Mouse (Mus musculus): ENCODE results near the gene Ltb. TPM values are rescaled to one million over a fixed set of nuclear protein-coding genes. Genes with fewer than 3 reads are reported as not detected.

Gene Ltb
- total RNA-seq, 2 experiments from 2014 or later: 0.76 to 0.77 TPM

- no peak for DNase-seq (ENCODE audit: low spot score in 2 of 2)
- Histone ChIP-seq H3K27ac (no peak overlapping the region), H3K4me3 (no peak overlapping the region)
- TF ChIP-seq CTCF (conservative IDR thresholded peaks at IDR 0.05): no peak
These were observed 35.2 kb upstream of the Ltb start for GRCm38 (mm10) chr17:35158850-35159593.

- no peak for DNase-seq (ENCODE audit: low spot score in 2 of 2)
- H3K27ac ChIP-seq: no peak overlapping the region
- H3K4me3 ChIP-seq: no peak overlapping the region
- TF ChIP-seq CTCF (conservative IDR thresholded peaks at IDR 0.05): no peak
These were observed 34.6 kb upstream of the Ltb start for GRCm38 (mm10) chr17:35159638-35160037.

GRCm38 (mm10) chr17:35161421-35161820 lies 32.8 kb upstream of the Ltb start:
- H3K4me3 ChIP-seq: no peak overlapping the region
- TF ChIP-seq CTCF (conservative IDR thresholded peaks at IDR 0.05): no peak
- no peak overlapping the region for H3K27ac ChIP-seq
- DNase-seq (ENCODE audit: low spot score in 2 of 2): no peak

GRCm38 (mm10) chr17:35162121-35162520 lies 32.1 kb upstream of the Ltb start:
- Histone ChIP-seq H3K4me3 (peak overlapping the region; percentile 89), H3K27ac (peak overlapping the region; percentile 99; the same call in 1 of the 2 replicates)
- no peak for TF ChIP-seq CTCF (conservative IDR thresholded peaks at IDR 0.05)
- no peak for DNase-seq (ENCODE audit: low spot score in 2 of 2)

DNA sequence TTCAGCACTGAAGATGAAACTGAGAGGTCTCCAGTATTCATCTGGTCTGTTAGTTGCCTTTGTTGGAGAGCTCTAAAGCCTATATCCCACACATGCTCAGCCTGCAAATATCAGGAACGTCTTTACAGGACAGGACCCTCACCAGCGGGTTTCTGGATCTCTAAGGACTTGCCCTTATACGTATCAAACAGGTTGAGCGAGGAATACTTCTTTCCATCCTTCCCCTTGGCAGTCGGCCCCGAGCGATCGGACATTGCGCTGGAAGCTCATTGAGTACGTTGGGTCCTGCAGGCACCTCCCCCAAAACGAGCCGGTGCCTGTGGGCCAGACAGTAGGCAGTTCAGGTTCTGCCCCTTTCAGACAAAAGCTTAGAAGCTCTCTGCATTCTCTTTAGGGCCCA lies 31.5 kb upstream of the Ltb start:
- Histone ChIP-seq H3K27ac (peak overlapping the region; percentile 99), H3K4me3 (peak overlapping the region; percentile 89)
- no peak for DNase-seq (ENCODE audit: low spot score in 2 of 2)
- no peak for TF ChIP-seq CTCF (conservative IDR thresholded peaks at IDR 0.05)

DNA sequence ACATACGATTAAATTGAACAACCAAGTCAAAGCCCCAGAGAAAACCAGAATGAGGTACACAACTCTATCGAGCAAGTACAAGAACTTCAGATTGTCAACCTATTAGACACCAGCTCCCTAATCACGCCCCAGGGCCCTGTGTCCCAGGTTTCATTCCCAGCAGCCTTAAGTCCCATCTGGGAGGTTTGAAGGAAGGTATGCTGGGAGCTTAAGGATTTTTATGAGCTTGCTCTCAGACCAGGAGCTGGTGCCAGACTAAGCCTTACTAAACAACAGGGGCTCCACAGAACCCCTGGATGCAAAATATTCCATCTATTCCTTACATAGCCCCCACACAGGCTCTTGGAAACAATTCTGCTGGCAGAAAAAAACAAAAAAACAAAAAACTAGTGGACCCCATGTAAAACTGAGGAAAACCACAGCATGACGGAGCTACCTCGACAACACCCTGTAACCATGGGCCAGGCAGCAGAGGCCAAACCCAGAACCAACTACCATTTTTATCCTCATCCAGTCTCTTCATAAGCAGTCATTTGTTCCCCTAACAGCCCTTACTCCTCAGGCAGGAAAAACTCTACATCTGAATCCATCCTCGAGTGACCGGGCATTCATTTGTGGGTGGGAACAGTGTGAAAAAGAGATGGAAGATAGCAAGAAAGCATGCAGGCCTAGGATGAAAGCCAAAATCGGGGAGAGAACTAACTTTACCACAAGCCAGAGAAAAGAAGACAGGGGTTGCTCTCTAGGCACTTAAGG lies 30.7 kb upstream of the Ltb start:
- peak overlapping the region; percentile 89 for H3K4me3 ChIP-seq
- no peak for TF ChIP-seq CTCF (conservative IDR thresholded peaks at IDR 0.05)
- DNase-seq (ENCODE audit: low spot score in 2 of 2): no peak
- H3K27ac ChIP-seq: peak overlapping the region; percentile 99

DNA sequence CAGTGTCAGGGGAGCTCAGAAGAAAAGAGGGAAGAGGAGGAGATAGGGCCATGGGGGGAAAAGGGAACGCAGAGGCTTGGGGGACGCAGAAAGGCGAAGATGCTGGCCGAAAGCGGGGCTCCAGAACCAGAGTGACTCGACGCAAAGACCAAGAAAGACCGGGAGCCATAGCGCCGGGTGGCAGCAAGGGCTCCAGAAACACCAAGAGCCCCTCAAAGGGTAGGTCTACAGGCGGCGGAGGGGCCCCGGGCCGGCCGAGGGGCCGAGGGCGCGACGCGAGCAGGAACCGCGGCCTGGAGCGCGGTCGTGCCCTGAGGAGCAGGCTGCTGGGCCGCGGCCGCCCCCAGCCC lies 30.0 kb upstream of the Ltb start:
- H3K27ac ChIP-seq: peak overlapping the region; percentile 99
- TF ChIP-seq CTCF (conservative IDR thresholded peaks at IDR 0.05): no peak
- no peak for DNase-seq (ENCODE audit: low spot score in 2 of 2)
- H3K4me3 ChIP-seq: peak overlapping the region; percentile 89

DNA sequence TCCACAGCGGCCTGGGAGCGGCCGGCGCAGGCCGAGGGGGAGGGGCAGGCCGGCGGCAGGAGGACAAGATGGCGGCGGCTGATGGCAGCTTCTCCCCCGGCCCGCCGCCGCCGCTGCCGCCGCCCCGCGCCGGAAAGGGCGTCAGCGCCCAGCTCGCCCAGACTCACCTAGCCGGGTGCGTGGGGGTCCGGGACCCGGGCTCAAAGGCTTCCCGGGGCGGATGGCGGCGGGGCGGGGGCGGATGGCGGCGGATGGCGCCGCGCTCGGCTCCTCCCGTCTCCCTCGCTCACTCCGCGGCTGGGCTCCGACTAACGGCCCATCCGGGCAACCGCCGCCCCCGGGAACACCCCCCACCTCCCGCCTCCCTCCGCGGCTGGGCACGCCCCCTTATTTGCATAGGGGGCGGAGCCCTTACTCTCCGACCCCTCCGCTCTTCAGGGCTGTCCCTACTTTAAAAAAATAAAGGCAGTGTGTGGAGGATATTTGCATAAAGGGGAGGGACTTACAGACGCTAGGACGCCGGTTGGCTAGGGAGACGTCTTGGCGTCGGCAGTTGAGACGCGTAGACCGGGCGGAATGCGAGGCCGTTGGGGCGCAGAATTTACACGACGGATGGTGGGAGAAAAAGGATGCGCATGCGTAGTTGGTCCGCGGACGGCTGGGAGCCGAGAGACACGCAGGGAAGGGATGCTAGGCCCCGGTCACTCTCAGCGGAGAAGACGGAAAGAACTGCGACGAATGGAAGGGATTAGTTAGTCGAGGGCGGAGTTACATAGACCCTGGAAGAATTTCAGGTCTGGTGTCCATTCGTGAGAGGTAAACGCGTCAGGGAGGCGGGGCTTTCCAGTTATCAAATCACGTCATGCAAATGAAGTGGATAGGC lies 29.4 kb upstream of the Ltb start, which contains the start of gene Prrc2a:
Prrc2a (minus strand) TSS at position 330 of the 883 bp plus-strand sequence.
- DNase-seq (ENCODE audit: low spot score in 2 of 2): peak; percentile 98 to 99
- Histone ChIP-seq H3K27ac (peak within 1 kb of the TSS; percentile 99), H3K4me3 (peak within 1 kb of the TSS; percentile 89)
- no peak; the same call in 1 of the 2 replicates for TF ChIP-seq CTCF (conservative IDR thresholded peaks at IDR 0.05)

GRCm38 (mm10) chr17:35165451-35166155 lies 28.6 kb upstream of the Ltb start:
- DNase-seq (ENCODE audit: low spot score in 2 of 2): no peak
- no peak for TF ChIP-seq CTCF (conservative IDR thresholded peaks at IDR 0.05)
- Histone ChIP-seq H3K4me3 (peak overlapping the region; percentile 89), H3K27ac (peak overlapping the region; percentile 99)

- TF ChIP-seq CTCF (conservative IDR thresholded peaks at IDR 0.05): peak; percentile 79
- DNase-seq (ENCODE audit: low spot score in 2 of 2): peak; percentile 60 to 70
- peak overlapping the region; percentile 99 for H3K27ac ChIP-seq
- no peak overlapping the region for H3K4me3 ChIP-seq
These were observed 27.7 kb upstream of the Ltb start for GRCm38 (mm10) chr17:35166352-35167035.

DNA sequence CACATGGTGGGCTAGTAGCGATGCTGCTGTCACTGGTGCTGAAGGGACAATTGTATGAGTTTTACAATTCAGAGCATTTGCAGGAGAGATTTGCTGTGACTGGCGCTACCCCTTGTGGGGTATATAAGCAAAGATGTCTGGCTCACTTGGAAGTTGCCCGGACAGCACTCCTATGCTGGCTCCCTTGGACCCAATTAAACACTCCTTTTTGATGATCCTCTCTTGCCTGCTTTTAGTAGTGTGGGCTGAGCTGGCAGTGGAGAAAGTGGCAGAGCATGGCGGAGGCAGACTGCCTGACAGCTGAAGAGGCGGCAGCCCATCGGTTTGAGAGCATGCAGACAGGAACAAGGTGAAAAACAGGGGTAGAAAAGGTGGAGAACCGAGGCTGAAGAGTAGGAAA lies 26.4 kb upstream of the Ltb start:
- Histone ChIP-seq H3K4me3 (no peak overlapping the region), H3K27ac (peak overlapping the region; percentile 81)
- DNase-seq (ENCODE audit: low spot score in 2 of 2): no peak
- TF ChIP-seq CTCF (conservative IDR thresholded peaks at IDR 0.05): no peak

Measured in layer of hippocampus, adult 2 months (tissue).